Mouse (Mus musculus): ENCODE measurements at regions not wholly inside any gene's neighbourhood (a gene's known extent, or its start where the extent isn't known, plus 50 kb on each side); places are given as distances from the start of the nearest gene placed in this dataset.
"Not testable (repeated sequence)": the region's sequence is repeated elsewhere in the genome, so short reads cannot be mapped to it uniquely, and the experiment has no call there.

- H3K4me2 ChIP-seq, result no peak overlapping the region
- WGBS, result 34% methylated on average over 4 of the region's 4 CpGs
These were observed 52.6 kb upstream of the Klf14 start for GRCm38 (mm10) chr6:31011407-31012020.

GRCm38 (mm10) chr6:31016566-31016965, 57.7 kb upstream of the Klf14 start:
- ATAC-seq (ENCODE audit: insufficient number of reproducible peaks, insufficient read depth, low FRiP score, low TSS enrichment, low read depth), result no peak; the same call in 1 of the 2 replicates
- no peaks in the 10 kb centered on the region for H3K9me3 ChIP-seq
- no peak overlapping the region for H3K4me2 ChIP-seq
- H3K9ac ChIP-seq, result no peak overlapping the region
- 67% methylated on average over 7 of the region's 7 CpGs for WGBS
- H3K36me3 ChIP-seq, result no peaks in the 10 kb centered on the region
- peaks cover 15% of the 10 kb centered on the region for H3K4me1 ChIP-seq
- no peak overlapping the region for H3K4me3 ChIP-seq
- H3K27ac ChIP-seq, result no peak overlapping the region
- H3K27me3 ChIP-seq, result no peaks in the 10 kb centered on the region

More at GRCm38 (mm10) chr6:31011407-31012020, 52.6 kb upstream of the Klf14 start:
- ATAC-seq (ENCODE audit: insufficient number of reproducible peaks, insufficient read depth, low FRiP score, low TSS enrichment, low read depth), result no peak
- Histone ChIP-seq H3K9me3 (no peaks in the 10 kb centered on the region), H3K4me3 (no peak overlapping the region), H3K9ac (no peak overlapping the region), H3K27me3 (no peaks in the 10 kb centered on the region), H3K4me1 (peaks cover 29% of the 10 kb centered on the region), H3K36me3 (no peaks in the 10 kb centered on the region), H3K27ac (no peak overlapping the region)

GRCm38 (mm10) chr6:31021776-31022175, 62.9 kb upstream of the Klf14 start:
- H3K27me3 ChIP-seq, result no peaks in the 10 kb centered on the region
- WGBS, result 91% methylated on average over 5 of the region's 5 CpGs
- H3K9ac ChIP-seq, result no peak overlapping the region
- no peaks in the 10 kb centered on the region for H3K9me3 ChIP-seq
- no peak overlapping the region for H3K4me3 ChIP-seq
- H3K27ac ChIP-seq, result no peak overlapping the region
- 0 out of 2 replicates have a peak, but pooled peaks cover 7% of the 10 kb centered on the region for H3K4me1 ChIP-seq
- H3K36me3 ChIP-seq, result no peaks in the 10 kb centered on the region
- ATAC-seq (ENCODE audit: insufficient number of reproducible peaks, insufficient read depth, low FRiP score, low TSS enrichment, low read depth), result no peak
- H3K4me2 ChIP-seq, result no peak overlapping the region

- Histone ChIP-seq H3K27ac (no peak overlapping the region), H3K27me3 (no peaks in the 10 kb centered on the region), H3K9me3 (no peaks in the 10 kb centered on the region), H3K9ac (no peak overlapping the region), H3K4me1 (peaks cover 21% of the 10 kb centered on the region), H3K4me2 (no peak overlapping the region), H3K36me3 (no peaks in the 10 kb centered on the region), H3K4me3 (no peak overlapping the region)
- ATAC-seq (ENCODE audit: insufficient number of reproducible peaks, insufficient read depth, low FRiP score, low TSS enrichment, low read depth), result no peak
- 83% methylated on average over 9 of the region's 9 CpGs for WGBS
These were observed 70.9 kb upstream of the Klf14 start for GRCm38 (mm10) chr6:31029777-31030176.

- no peak for ATAC-seq (ENCODE audit: insufficient number of reproducible peaks, insufficient read depth, low FRiP score, low TSS enrichment, low read depth)
- WGBS, result 72% methylated on average over 7 of the region's 7 CpGs
These were observed 72.1 kb upstream of the Klf14 start for GRCm38 (mm10) chr6:31031022-31031421.

GRCm38 (mm10) chr6:31032147-31032546, 73.3 kb upstream of the Klf14 start:
- ATAC-seq (ENCODE audit: insufficient number of reproducible peaks, insufficient read depth, low FRiP score, low TSS enrichment, low read depth), result no peak
- Histone ChIP-seq H3K27me3 (no peaks in the 10 kb centered on the region), H3K9ac (no peak overlapping the region), H3K4me2 (no peak overlapping the region), H3K4me3 (no peak overlapping the region), H3K9me3 (no peaks in the 10 kb centered on the region), H3K27ac (no peak overlapping the region), H3K4me1 (peaks cover 27% of the 10 kb centered on the region), H3K36me3 (no peaks in the 10 kb centered on the region)
- WGBS, result 87% methylated on average over 4 of the region's 4 CpGs

More at GRCm38 (mm10) chr6:31031022-31031421, 72.1 kb upstream of the Klf14 start:
- Histone ChIP-seq H3K4me2 (no peak overlapping the region), H3K27me3 (no peaks in the 10 kb centered on the region), H3K36me3 (no peaks in the 10 kb centered on the region), H3K4me3 (no peak overlapping the region), H3K4me1 (peaks cover 27% of the 10 kb centered on the region), H3K9me3 (no peaks in the 10 kb centered on the region), H3K27ac (no peak overlapping the region), H3K9ac (no peak overlapping the region)

GRCm38 (mm10) chr6:31032980-31033608, 74.2 kb upstream of the Klf14 start:
- H3K4me2 ChIP-seq, result peak overlapping the region; percentile 39
- no peak for ATAC-seq (ENCODE audit: insufficient number of reproducible peaks, insufficient read depth, low FRiP score, low TSS enrichment, low read depth)
- no peak overlapping the region for H3K27ac ChIP-seq
- no peaks in the 10 kb centered on the region for H3K9me3 ChIP-seq
- 0 out of 2 replicates have a peak overlapping the region, but pooled peaks have one; percentile 27 for H3K9ac ChIP-seq
- no peaks in the 10 kb centered on the region for H3K27me3 ChIP-seq
- no peaks in the 10 kb centered on the region for H3K36me3 ChIP-seq
- H3K4me1 ChIP-seq, result peaks cover 31% of the 10 kb centered on the region
- 10% methylated on average over 12 of the region's 12 CpGs for WGBS
- no peak overlapping the region for H3K4me3 ChIP-seq

GRCm38 (mm10) chr6:31034796-31035195, 75.9 kb upstream of the Klf14 start:
- Histone ChIP-seq H3K27ac (no peak overlapping the region), H3K4me3 (no peak overlapping the region), H3K36me3 (no peaks in the 10 kb centered on the region), H3K27me3 (no peaks in the 10 kb centered on the region), H3K4me2 (0 out of 2 replicates have a peak overlapping the region, but pooled peaks have one; percentile 22), H3K9me3 (no peaks in the 10 kb centered on the region), H3K4me1 (peaks cover 32% of the 10 kb centered on the region), H3K9ac (peak overlapping the region; percentile 32; the same call in 1 of the 2 replicates)
- ATAC-seq (ENCODE audit: insufficient number of reproducible peaks, insufficient read depth, low FRiP score, low TSS enrichment, low read depth), result no peak
- 40% methylated on average over 10 of the region's 10 CpGs for WGBS

GRCm38 (mm10) chr6:31037801-31038395, 79.0 kb upstream of the Klf14 start:
- Histone ChIP-seq H3K27ac (no peak overlapping the region), H3K4me2 (peak overlapping the region; percentile 12), H3K9me3 (no peaks in the 10 kb centered on the region), H3K9ac (0 out of 2 replicates have a peak overlapping the region, but pooled peaks have one; percentile 36), H3K36me3 (no peaks in the 10 kb centered on the region), H3K27me3 (no peaks in the 10 kb centered on the region), H3K4me3 (no peak overlapping the region), H3K4me1 (peaks cover 16% of the 10 kb centered on the region)
- no peak for ATAC-seq (ENCODE audit: insufficient number of reproducible peaks, insufficient read depth, low FRiP score, low TSS enrichment, low read depth)
- 63% methylated on average over 20 of the region's 20 CpGs for WGBS

GRCm38 (mm10) chr6:31038445-31038844, 79.6 kb upstream of the Klf14 start:
- not testable (repeated sequence) for ATAC-seq (ENCODE audit: insufficient number of reproducible peaks, insufficient read depth, low FRiP score, low TSS enrichment, low read depth); H3K36me3 ChIP-seq; H3K9me3 ChIP-seq; H3K4me3 ChIP-seq; H3K9ac ChIP-seq; H3K27me3 ChIP-seq; H3K27ac ChIP-seq; H3K4me2 ChIP-seq
- WGBS, result 1% methylated on average over 2 of the region's 2 CpGs
- peaks cover 15% of the 10 kb centered on the region; the same call in 1 of the 2 replicates for H3K4me1 ChIP-seq

GRCm38 (mm10) chr6:31039485-31039884, 80.6 kb upstream of the Klf14 start:
- Histone ChIP-seq H3K4me3 (no peak overlapping the region), H3K27me3 (no peaks in the 10 kb centered on the region), H3K9me3 (no peaks in the 10 kb centered on the region), H3K27ac (no peak overlapping the region), H3K4me1 (peaks cover 14% of the 10 kb centered on the region; the same call in 1 of the 2 replicates), H3K36me3 (no peaks in the 10 kb centered on the region), H3K9ac (no peak overlapping the region), H3K4me2 (no peak overlapping the region)
- WGBS, result 73% methylated on average over 6 of the region's 6 CpGs
- no peak for ATAC-seq (ENCODE audit: insufficient number of reproducible peaks, insufficient read depth, low FRiP score, low TSS enrichment, low read depth)

GRCm38 (mm10) chr6:31040783-31041182, 81.9 kb upstream of the Klf14 start:
- Histone ChIP-seq H3K4me2 (no peak overlapping the region), H3K4me1 (0 out of 2 replicates have a peak, but pooled peaks cover 5% of the 10 kb centered on the region), H3K4me3 (no peak overlapping the region), H3K27ac (no peak overlapping the region), H3K9ac (no peak overlapping the region), H3K9me3 (no peaks in the 10 kb centered on the region), H3K36me3 (no peaks in the 10 kb centered on the region), H3K27me3 (no peaks in the 10 kb centered on the region)
- no peak for ATAC-seq (ENCODE audit: insufficient number of reproducible peaks, insufficient read depth, low FRiP score, low TSS enrichment, low read depth)
- WGBS, result 89% methylated on average over 6 of the region's 6 CpGs
